Mouse (Mus musculus) hindbrain, embryonic 11.5 days (tissue): ENCODE data around the gene Prickle2. TPM values are rescaled to one million over a fixed set of nuclear protein-coding genes. Genes with fewer than 3 reads are reported as not detected.

Source experiments
- ATAC-seq: fragments of 200-750 bp; cut with Nextera tagmentation; 2 replicates; pipeline ENCODE4 v1.8.0; 2017; ENCODE audit warnings: mild to moderate bottlenecking, moderate TSS enrichment, moderate library complexity; ENCODE audit not compliant: low FRiP score
- DNase-seq: peaks from one replicate; pipeline ENCODE4 v3.0.0-alpha.2; 2015; ENCODE audit warnings: low spot score
- H3K27ac ChIP-seq: fragments of 300-500 bp; sonication (generic); 2 replicates; pipeline ENCODE4 v1.5.1; 2014; ENCODE audit warnings: mild to moderate bottlenecking, low read depth, low read length
- H3K27me3 ChIP-seq: fragments of 300-500 bp; sonication (generic); 2 replicates; pipeline ENCODE4 v1.6.1; 2014; ENCODE audit warnings: mild to moderate bottlenecking, low read length, moderate library complexity, mixed read lengths; ENCODE audit not compliant: control insufficient read depth, insufficient read depth
- H3K36me3 ChIP-seq: fragments of 300-500 bp; sonication (generic); 2 replicates; pipeline ENCODE4 v1.6.1; 2014; ENCODE audit warnings: mild to moderate bottlenecking, low read length, moderate library complexity, mixed read lengths; ENCODE audit not compliant: control insufficient read depth, insufficient read depth
- H3K4me1 ChIP-seq: fragments of 300-500 bp; sonication (generic); replicated peaks from 2 replicates; pipeline ENCODE4 v1.6.1; 2014; ENCODE audit warnings: low read length, mixed read lengths; ENCODE audit not compliant: control insufficient read depth, insufficient read depth
- H3K4me2 ChIP-seq: fragments of 300-500 bp; sonication (generic); replicated peaks from 2 replicates; pipeline ENCODE4 v1.6.1; 2014; ENCODE audit warnings: mild to moderate bottlenecking, low read depth, low read length
- H3K4me3 ChIP-seq: fragments of 300-500 bp; sonication (generic); 2 replicates; pipeline ENCODE4 v1.5.1; 2014; ENCODE audit warnings: low read depth, low read length
- H3K9ac ChIP-seq: fragments of 300-500 bp; sonication (generic); 2 replicates; pipeline ENCODE4 v1.6.1; 2014; ENCODE audit warnings: low read depth, low read length
- H3K9me3 ChIP-seq: fragments of 300-500 bp; sonication (generic); 2 replicates; pipeline ENCODE4 v1.6.1; 2016; ENCODE audit warnings: low read length; ENCODE audit not compliant: control insufficient read depth
- WGBS: fragments of 180-500 bp; shearing (Covaris S2); extraction: QIAGEN DNeasy Blood & Tissue Kit; methylation state at CpG from one replicate; pipeline ENCODE4 v1.1.7; 2014; 5-methylcytosine and 5-hydroxymethylcytosine counted together
- polyA plus RNA-seq: library from polyadenylated mRNA; unstranded; fragments of >200 nt; fragmentation: Nextera tagmentation; extraction: Ambion mirVana; gene quantifications from 2 replicates; pipeline ENCODE4 v1.2.1, GENCODE M21; 2014

The Prickle2 gene
- polyA plus RNA-seq, 1 experiment from 2014 or later = 10.0 TPM

DNA sequence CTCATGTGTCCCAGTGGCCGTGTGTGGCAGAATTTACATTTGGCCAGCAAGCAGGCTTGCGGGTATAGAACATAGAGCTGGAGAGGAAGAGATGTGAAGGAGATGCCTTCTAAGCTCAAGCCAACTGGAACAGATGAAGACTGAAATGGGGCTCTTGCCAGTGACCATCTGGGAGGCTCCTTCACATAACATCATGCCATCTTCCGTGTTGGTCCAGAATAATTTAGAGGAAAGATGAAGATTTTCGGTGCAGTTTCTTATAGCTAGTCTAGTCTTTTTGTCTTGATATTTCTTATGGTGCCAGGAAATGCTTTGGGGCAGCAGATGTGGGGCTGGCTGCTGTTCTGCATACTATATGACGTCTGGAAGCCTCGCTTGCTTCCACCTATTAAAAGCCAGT lies 308.1 kb downstream of the Prickle2 start:
- Histone ChIP-seq H3K4me3 (no peak overlapping the region), H3K36me3 (no peaks in the 10 kb centered on the region), H3K27ac (no peak overlapping the region), H3K27me3 (no peaks in the 10 kb centered on the region), H3K4me2 (no peak overlapping the region), H3K9ac (no peak overlapping the region), H3K4me1 (no peaks in the 10 kb centered on the region), H3K9me3 (no peaks in the 10 kb centered on the region)
- ATAC-seq = no peak
- DNase-seq = no peak
- 92% methylated on average over 6 of the region's 6 CpGs for WGBS

DNA sequence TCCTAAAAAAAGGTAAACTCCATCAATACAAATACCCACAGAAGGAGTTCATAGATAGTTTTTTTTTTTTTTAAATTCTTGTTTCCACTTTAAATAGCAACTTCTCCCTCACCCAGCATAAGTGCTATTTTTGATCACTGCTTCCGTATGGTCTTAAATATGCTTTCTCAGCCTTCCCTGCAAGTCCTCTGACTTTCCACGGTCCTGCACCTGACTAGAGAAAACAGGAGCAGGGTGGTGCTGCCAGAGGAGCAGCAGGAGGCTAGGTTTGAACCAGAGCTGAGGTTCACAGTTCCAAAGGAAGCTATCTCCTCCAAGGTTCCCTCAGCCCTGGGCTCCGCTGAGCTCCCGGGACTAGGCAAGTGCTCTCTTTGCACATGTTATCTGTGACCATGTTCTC lies 310.4 kb downstream of the Prickle2 start:
- no peak for ATAC-seq
- Histone ChIP-seq H3K27ac (no peak overlapping the region), H3K9me3 (no peaks in the 10 kb centered on the region), H3K4me2 (no peak overlapping the region), H3K36me3 (no peaks in the 10 kb centered on the region), H3K27me3 (no peaks in the 10 kb centered on the region), H3K4me3 (no peak overlapping the region), H3K4me1 (no peaks in the 10 kb centered on the region), H3K9ac (no peak overlapping the region)
- 81% methylated on average over 4 of the region's 4 CpGs for WGBS
- no peak for DNase-seq

DNA sequence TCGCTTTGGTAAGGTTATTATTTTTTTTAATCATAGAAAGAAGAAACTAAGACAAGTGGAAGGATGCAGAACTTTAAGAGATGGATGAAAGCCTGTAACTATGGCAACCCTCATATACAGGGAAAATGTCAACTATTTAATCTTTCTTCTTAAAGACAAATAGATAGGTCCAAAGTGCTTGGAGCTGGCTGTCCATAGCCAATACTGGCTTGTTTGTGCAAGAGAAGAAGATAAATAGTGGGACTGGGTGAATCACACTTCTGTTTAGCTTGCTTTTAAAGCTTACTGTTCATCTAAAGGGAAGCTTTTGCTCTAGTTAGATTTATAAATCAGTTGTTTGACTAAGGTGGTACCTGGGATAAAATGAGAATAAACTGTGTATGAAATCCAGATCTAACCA lies 310.8 kb downstream of the Prickle2 start:
- Histone ChIP-seq H3K4me1 (no peaks in the 10 kb centered on the region), H3K9me3 (no peaks in the 10 kb centered on the region), H3K4me3 (no peak overlapping the region), H3K9ac (no peak overlapping the region), H3K27me3 (no peaks in the 10 kb centered on the region), H3K27ac (no peak overlapping the region), H3K4me2 (no peak overlapping the region), H3K36me3 (no peaks in the 10 kb centered on the region)
- 59% methylated on average over 1 of the region's 1 CpGs for WGBS
- DNase-seq = no peak
- no peak for ATAC-seq

DNA sequence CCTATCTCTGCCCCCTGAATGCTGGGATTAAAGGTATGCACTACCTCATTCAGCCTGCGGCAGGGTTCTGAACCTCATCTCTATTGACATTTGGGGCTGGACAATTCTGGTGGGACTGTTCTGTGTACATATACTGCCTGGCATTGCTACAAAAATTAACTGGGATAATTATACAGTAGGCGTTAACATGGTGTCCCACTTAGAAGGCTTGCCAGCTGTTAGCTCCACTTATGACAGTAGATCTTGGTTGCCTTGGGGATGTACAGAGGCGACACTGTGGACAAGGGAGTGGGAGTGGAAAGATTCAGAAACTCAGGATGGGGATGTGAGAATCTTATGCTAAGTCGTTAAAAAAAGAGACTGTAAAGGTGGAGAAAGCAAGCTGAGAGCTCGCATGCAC lies 311.3 kb downstream of the Prickle2 start:
- Histone ChIP-seq H3K36me3 (no peaks in the 10 kb centered on the region), H3K9ac (no peak overlapping the region), H3K4me1 (no peaks in the 10 kb centered on the region), H3K27ac (no peak overlapping the region), H3K4me2 (no peak overlapping the region), H3K9me3 (no peaks in the 10 kb centered on the region), H3K27me3 (no peaks in the 10 kb centered on the region), H3K4me3 (no peak overlapping the region)
- ATAC-seq (no peak), DNase-seq (no peak)
- WGBS = 93% methylated on average over 5 of the region's 5 CpGs

DNA sequence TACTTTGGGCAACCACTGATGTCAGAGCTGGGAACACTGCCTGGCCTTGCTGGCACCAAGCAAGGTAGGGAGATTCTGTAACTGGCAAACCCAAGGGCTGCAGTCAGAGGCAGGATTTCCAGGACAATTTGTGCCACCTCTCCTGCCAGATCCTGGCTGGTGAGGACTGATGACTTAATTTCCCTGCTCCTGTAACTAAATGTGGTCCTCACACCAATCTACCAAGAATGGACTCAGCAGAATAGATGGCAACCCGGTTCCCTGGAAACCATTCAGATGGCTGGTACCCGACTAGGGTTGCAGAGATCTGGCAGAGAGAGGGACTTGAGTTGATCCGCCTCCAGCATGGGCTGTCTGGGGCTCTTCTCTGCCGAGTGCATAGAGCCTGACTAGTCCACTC lies 315.6 kb downstream of the Prickle2 start:
- no peak overlapping the region for H3K9ac ChIP-seq
- no peaks in the 10 kb centered on the region for H3K27me3 ChIP-seq
- WGBS = 91% methylated on average over 4 of the region's 4 CpGs
- no peaks in the 10 kb centered on the region for H3K36me3 ChIP-seq
- no peak overlapping the region for H3K4me2 ChIP-seq
- DNase-seq (no peak), ATAC-seq (no peak)
- H3K27ac ChIP-seq = no peak overlapping the region
- no peaks in the 10 kb centered on the region for H3K9me3 ChIP-seq
- no peaks in the 10 kb centered on the region for H3K4me1 ChIP-seq
- H3K4me3 ChIP-seq = no peak overlapping the region

DNA sequence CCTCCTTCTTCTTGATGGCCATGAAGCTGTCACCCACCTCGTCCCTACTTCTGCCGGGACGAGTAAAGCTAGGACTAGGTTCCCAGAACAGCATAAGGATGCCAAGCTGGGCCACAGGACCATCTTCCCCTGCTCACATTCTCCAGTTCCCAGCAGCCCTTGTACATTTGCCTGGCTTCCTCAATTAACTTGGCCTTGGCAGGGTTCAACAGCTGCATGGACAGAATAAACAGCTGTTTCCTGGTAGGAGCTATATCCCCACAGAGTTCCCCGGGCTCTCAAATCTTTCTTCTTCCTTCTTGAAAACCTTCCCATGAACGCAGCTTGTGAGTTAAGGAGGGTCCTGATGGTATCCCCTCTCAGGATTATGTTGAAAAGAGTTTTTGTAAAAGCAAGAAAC lies 317.3 kb downstream of the Prickle2 start:
- no peaks in the 10 kb centered on the region for H3K36me3 ChIP-seq
- H3K27ac ChIP-seq = no peak overlapping the region
- no peak overlapping the region for H3K4me2 ChIP-seq
- no peak for ATAC-seq
- no peaks in the 10 kb centered on the region for H3K27me3 ChIP-seq
- no peaks in the 10 kb centered on the region for H3K4me1 ChIP-seq
- H3K4me3 ChIP-seq = no peak overlapping the region
- no peak overlapping the region for H3K9ac ChIP-seq
- 89% methylated on average over 5 of the region's 5 CpGs for WGBS
- H3K9me3 ChIP-seq = no peaks in the 10 kb centered on the region
- no peak for DNase-seq

DNA sequence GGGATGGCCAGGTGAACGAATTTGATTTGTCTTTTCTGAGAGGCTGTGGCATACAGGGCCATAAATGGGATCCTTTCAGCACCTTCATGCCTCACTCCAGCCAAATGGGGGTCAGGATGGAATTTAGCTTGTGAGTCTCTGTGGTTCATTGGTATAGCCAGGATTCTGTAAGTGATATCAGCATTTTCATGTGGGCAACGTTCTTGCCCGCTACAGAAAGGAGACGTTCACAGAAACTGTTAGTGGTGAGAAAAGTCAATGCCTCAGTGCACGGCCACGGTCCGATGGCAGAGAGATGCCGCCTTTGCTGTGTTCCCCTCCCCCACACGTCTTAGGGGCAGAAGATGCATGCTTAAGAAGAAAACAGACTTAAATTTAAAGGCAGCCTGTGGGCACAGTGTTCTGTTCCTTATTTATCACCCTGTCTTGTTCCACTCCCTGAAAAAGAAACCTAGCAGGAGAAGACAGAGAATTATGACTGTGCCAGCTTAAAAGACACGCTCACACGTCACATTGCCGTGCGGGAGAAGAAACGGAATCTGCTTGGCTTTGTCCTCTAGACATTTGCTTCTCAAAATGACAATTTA lies 322.7 kb downstream of the Prickle2 start:
- H3K36me3 ChIP-seq = no peaks in the 10 kb centered on the region
- H3K9me3 ChIP-seq = no peaks in the 10 kb centered on the region
- H3K27me3 ChIP-seq = no peaks in the 10 kb centered on the region
- no peak overlapping the region for H3K4me3 ChIP-seq
- DNase-seq = peak; percentile 12
- H3K27ac ChIP-seq = no peak overlapping the region
- no peak overlapping the region for H3K9ac ChIP-seq
- WGBS = 68% methylated on average over 14 of the region's 14 CpGs
- no peak overlapping the region for H3K4me2 ChIP-seq
- no peaks in the 10 kb centered on the region for H3K4me1 ChIP-seq
- no peak for ATAC-seq

DNA sequence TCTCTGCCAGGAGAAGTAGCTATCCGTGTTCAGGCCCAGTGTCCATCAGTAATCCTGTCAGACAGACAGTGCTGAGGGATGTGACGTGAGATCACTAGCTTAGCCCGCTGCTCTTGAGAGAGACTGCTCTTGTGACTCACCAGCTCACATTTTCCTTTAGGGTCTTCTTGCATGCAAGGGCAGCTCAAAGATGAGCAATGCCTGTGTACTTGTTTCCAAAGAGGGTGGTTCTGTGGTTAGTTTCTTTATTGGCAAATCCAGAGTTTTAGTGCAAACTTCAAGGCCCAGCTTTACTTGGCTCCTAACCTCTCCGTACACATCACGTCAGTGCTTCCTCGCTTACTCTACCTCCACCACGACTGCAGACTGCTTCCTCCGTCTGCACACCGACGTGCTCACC lies 324.9 kb downstream of the Prickle2 start:
- Histone ChIP-seq H3K36me3 (no peaks in the 10 kb centered on the region), H3K4me1 (no peaks in the 10 kb centered on the region), H3K27me3 (no peaks in the 10 kb centered on the region), H3K4me3 (no peak overlapping the region), H3K9me3 (no peaks in the 10 kb centered on the region), H3K9ac (no peak overlapping the region), H3K4me2 (no peak overlapping the region), H3K27ac (no peak overlapping the region)
- ATAC-seq (no peak), DNase-seq (no peak)
- WGBS = 81% methylated on average over 10 of the region's 10 CpGs

DNA sequence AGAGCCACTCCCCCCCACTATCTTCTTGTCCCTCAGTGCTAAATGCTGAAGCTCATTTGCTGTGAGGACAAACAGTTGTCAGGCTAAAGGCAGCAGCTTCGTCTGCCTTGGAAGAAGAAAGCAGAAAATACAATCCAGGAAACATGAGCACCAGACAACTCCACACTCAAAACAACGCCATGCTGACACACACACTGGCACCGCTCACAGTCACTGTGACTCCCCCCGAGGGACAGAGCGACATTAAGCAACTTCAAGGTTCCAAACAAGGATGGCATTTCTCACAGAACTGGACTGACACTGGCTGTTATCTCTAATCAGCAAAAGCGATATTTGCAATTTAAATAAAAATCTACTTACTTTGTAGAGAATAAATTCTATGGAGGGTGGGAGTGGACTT lies 331.1 kb downstream of the Prickle2 start:
- DNase-seq = no peak
- H3K27me3 ChIP-seq = no peaks in the 10 kb centered on the region
- WGBS = 87% methylated on average over 6 of the region's 6 CpGs

More for the DNA sequence above, 331.1 kb downstream of the Prickle2 start:
- no peaks in the 10 kb centered on the region for H3K9me3 ChIP-seq
- ATAC-seq = no peak
- no peak overlapping the region for H3K27ac ChIP-seq
- H3K9ac ChIP-seq = no peak overlapping the region
- H3K36me3 ChIP-seq = no peaks in the 10 kb centered on the region
- H3K4me3 ChIP-seq = no peak overlapping the region
- H3K4me2 ChIP-seq = no peak overlapping the region
- no peaks in the 10 kb centered on the region for H3K4me1 ChIP-seq
